Mouse (Mus musculus): Measurements from ENCODE around the gene Pnp. TPM values are rescaled to one million over a fixed set of nuclear protein-coding genes. Genes with fewer than 3 reads are reported as not detected.
A peak's percentile ranks its signal among the peaks of the same experiment; 100 is the strongest.
"Not testable (repeated sequence)": the region's sequence is repeated elsewhere in the genome, so short reads cannot be mapped to it uniquely, and the experiment has no call there.

Gene Pnp
- total and polyA plus RNA-seq, 2 experiments from 2014 or later: 14.4 to 35.9 TPM

DNA sequence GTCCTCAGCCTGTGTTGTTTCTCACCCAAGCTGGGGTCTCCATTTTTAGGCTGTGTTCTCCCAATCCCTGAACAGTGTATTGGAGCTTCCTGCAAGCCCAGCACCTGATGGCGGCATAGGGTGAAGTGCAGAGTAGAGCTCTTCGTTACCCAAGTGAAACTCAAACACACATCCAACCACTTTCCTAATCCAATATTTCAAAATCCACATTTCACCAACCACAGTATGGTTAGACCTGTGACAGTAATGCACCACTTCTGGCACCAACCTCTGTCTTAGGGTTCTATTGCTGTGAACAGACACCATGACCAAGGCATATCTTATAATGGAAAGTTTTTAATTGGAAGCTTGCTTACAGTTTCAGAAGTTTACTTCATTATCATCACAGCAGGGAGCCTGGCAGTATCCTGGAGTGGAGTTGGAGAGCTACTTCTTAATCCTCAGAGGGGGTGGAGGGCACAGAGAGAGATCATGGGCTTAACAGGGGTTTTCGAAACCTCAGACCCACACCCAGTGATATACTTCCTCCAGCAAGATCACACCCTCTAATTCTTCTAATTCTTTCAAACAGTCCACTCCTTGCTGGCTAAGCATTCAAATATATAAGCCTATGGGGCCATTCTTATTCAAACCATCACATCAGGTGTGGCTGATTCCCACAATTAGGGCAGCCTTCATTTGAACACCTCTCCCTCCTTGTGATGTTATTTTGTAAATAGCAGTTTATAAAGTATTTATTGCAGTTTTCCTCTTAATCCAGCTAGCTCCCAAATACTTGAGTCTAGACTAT, 7.4 kb downstream of the Pnp start:
- no peak overlapping the region for H3K4me2 ChIP-seq (ENCODE audit: low read depth, low read length, poor library complexity, severe bottlenecking)
- WGBS: 96% methylated on average over 3 of the region's 3 CpGs
- no peaks in the 10 kb centered on the region for H3K36me3 ChIP-seq (ENCODE audit: insufficient read depth, low read length)
- H3K4me1 ChIP-seq (ENCODE audit: insufficient read depth, low read length): no peaks in the 10 kb centered on the region
- H3K9ac ChIP-seq (replicated peaks; ENCODE audit: low read length, poor library complexity, severe bottlenecking): no peak overlapping the region
- H3K27me3 ChIP-seq (ENCODE audit: insufficient read depth, low read length): no peaks in the 10 kb centered on the region
- DNase-seq (ENCODE audit: low spot score) (no peak), ATAC-seq (ENCODE audit: low FRiP score) (no peak)
- no peaks in the 10 kb centered on the region for H3K9me3 ChIP-seq (ENCODE audit: low read length)
- no peak overlapping the region for H3K4me3 ChIP-seq (ENCODE audit: low read depth, low read length)
- TF ChIP-seq CTCF (IDR thresholded peaks at IDR 0.05): no peak
- no peak overlapping the region for H3K27ac ChIP-seq (ENCODE audit: low read depth, low read length)

- WGBS: 43% methylated on average over 2 of the region's 2 CpGs
Observed at GRCm38 (mm10) chr14:50938940-50939339, 8.1 kb downstream of the Pnp start.

DNA sequence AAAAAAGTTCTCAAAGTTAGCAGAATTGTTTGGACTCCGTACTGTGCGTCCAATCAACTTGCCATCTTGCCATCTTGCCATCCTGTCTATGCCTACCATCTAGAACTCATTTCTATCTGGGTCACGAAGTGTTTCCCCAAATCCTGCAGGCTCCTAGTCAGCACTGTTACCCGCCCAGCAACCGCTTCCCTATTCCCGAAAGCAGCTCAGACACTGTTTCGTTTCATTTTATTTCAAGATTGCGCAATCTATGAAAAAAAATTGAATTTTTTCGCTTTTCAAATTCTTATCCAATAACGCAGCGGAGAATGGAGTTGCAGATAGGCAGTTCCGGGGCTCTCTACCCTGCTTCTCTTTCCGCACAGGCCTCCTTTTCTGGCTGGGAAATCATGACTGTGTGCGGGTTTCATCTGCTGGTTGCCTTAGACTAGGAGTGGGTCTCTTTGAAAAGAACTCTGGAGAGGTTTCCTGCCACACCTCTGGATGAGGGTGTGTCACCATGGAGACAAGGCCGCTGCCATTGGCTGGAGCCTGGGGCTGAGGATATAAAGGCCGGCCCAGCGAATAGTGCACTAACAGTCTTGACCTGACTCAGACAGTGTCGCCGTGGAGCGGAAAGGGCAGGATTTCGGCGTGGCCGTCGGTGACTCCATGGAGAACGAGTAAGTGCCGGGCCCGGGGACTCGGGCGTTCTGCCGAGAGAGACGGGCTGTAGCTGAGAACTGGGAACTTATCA, 13.2 kb downstream of the Pnp start, which contains the start of gene Gm49342:
Gene Gm49342, plus strand, starts transcription at position 586 of the 736 bp plus-strand sequence.
- peak; percentile 50; the same call in 1 of the 2 replicates for TF ChIP-seq CTCF (IDR thresholded peaks at IDR 0.05)
- DNase-seq (ENCODE audit: low spot score): peak; percentile 94
- Histone ChIP-seq H3K36me3 (ENCODE audit: insufficient read depth, low read length) (no peaks in the 10 kb centered on the region), H3K9me3 (ENCODE audit: low read length) (no peaks in the 10 kb centered on the region), H3K27me3 (ENCODE audit: insufficient read depth, low read length) (no peaks in the 10 kb centered on the region), H3K4me2 (ENCODE audit: low read depth, low read length, poor library complexity, severe bottlenecking) (peak within 1 kb of the TSS; percentile 59), H3K4me3 (ENCODE audit: low read depth, low read length) (peak within 1 kb of the TSS; percentile 46), H3K9ac (replicated peaks; ENCODE audit: low read length, poor library complexity, severe bottlenecking) (peak within 1 kb of the TSS; percentile 50), H3K27ac (ENCODE audit: low read depth, low read length) (peak within 1 kb of the TSS; percentile 67), H3K4me1 (ENCODE audit: insufficient read depth, low read length) (no peaks in the 10 kb centered on the region)
- ATAC-seq (ENCODE audit: low FRiP score): peak; percentile 98
- 16% methylated on average over 31 of the region's 31 CpGs for WGBS

More at GRCm38 (mm10) chr14:50938940-50939339, 8.1 kb downstream of the Pnp start:
- DNase-seq (ENCODE audit: low spot score) (no peak), ATAC-seq (ENCODE audit: low FRiP score) (no peak)
- Histone ChIP-seq H3K9ac (replicated peaks; ENCODE audit: low read length, poor library complexity, severe bottlenecking) (no peak overlapping the region), H3K4me3 (ENCODE audit: low read depth, low read length) (no peak overlapping the region), H3K4me1 (ENCODE audit: insufficient read depth, low read length) (no peaks in the 10 kb centered on the region), H3K36me3 (ENCODE audit: insufficient read depth, low read length) (no peaks in the 10 kb centered on the region), H3K4me2 (ENCODE audit: low read depth, low read length, poor library complexity, severe bottlenecking) (no peak overlapping the region), H3K27ac (ENCODE audit: low read depth, low read length) (no peak overlapping the region), H3K27me3 (ENCODE audit: insufficient read depth, low read length) (no peaks in the 10 kb centered on the region), H3K9me3 (ENCODE audit: low read length) (no peaks in the 10 kb centered on the region)
- no peak for TF ChIP-seq CTCF (IDR thresholded peaks at IDR 0.05)

GRCm38 (mm10) chr14:50944668-50945033, 13.8 kb downstream of the Pnp start:
- H3K4me3 ChIP-seq (ENCODE audit: low read depth, low read length): peak overlapping the region; percentile 46
- WGBS: 0% methylated on average over 12 of the region's 15 CpGs
- not testable (repeated sequence) for H3K27me3 ChIP-seq (ENCODE audit: insufficient read depth, low read length); H3K9me3 ChIP-seq (ENCODE audit: low read length); H3K36me3 ChIP-seq (ENCODE audit: insufficient read depth, low read length); H3K4me1 ChIP-seq (ENCODE audit: insufficient read depth, low read length)
- peak overlapping the region; percentile 67 for H3K27ac ChIP-seq (ENCODE audit: low read depth, low read length)
- H3K4me2 ChIP-seq (ENCODE audit: low read depth, low read length, poor library complexity, severe bottlenecking): peak overlapping the region; percentile 59
- peak overlapping the region; percentile 50 for H3K9ac ChIP-seq (replicated peaks; ENCODE audit: low read length, poor library complexity, severe bottlenecking)
- ATAC-seq (ENCODE audit: low FRiP score) (peak; percentile 97), DNase-seq (ENCODE audit: low spot score) (peak; percentile 58)
- TF ChIP-seq CTCF (IDR thresholded peaks at IDR 0.05): peak; percentile 50

DNA sequence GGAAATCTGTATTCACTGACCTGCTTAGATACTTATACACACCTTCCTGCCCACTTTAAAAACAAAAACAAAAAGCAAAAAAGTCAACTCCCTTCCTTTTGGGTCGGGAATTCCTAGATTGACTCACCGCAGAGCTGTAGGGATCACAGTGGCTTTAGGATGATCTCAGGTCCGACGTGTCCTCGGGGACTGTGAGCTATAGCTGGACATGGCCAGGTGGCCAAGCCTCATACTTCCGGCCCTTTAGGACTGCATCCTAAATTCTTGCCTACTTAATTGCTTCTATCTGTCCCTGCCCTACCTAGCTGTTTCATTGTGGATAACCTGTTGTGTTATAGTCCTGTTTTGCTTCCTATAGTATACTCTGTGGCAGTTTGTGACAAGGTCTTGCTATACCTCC, 14.2 kb downstream of the Pnp start:
- H3K27ac ChIP-seq (ENCODE audit: low read depth, low read length): peak overlapping the region; percentile 67; the same call in 1 of the 2 replicates
- H3K4me1 ChIP-seq (ENCODE audit: insufficient read depth, low read length); H3K36me3 ChIP-seq (ENCODE audit: insufficient read depth, low read length); ATAC-seq (ENCODE audit: low FRiP score); H3K9me3 ChIP-seq (ENCODE audit: low read length); DNase-seq (ENCODE audit: low spot score); H3K27me3 ChIP-seq (ENCODE audit: insufficient read depth, low read length): not testable (repeated sequence)
- peak overlapping the region; percentile 46 for H3K4me3 ChIP-seq (ENCODE audit: low read depth, low read length)
- H3K9ac ChIP-seq (replicated peaks; ENCODE audit: low read length, poor library complexity, severe bottlenecking): peak overlapping the region; percentile 50
- WGBS: 7% methylated on average over 6 of the region's 6 CpGs
- H3K4me2 ChIP-seq (ENCODE audit: low read depth, low read length, poor library complexity, severe bottlenecking): peak overlapping the region; percentile 59

DNA sequence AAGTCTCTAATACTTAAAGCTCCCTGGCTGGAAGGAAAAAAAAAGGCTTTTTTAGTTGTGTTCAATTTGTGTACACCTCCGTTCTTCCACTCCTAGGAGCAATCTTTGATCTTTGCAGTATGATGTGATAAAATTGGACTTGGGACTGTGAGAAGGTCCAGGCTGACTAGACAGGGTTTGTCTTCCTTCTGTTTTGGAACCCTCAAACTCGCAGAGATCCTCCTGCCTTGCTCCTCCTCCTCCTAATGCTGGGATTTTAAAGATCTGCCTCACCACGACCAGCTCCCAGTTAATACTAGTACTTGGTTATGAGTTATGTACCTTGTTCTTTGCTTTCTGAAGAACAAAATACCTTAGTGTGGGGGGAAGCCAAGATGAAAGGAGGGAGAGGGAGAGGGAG, 14.6 kb downstream of the Pnp start:
- not testable (repeated sequence) for H3K4me1 ChIP-seq (ENCODE audit: insufficient read depth, low read length); H3K9me3 ChIP-seq (ENCODE audit: low read length); H3K27me3 ChIP-seq (ENCODE audit: insufficient read depth, low read length); H3K36me3 ChIP-seq (ENCODE audit: insufficient read depth, low read length); ATAC-seq (ENCODE audit: low FRiP score); H3K9ac ChIP-seq (replicated peaks; ENCODE audit: low read length, poor library complexity, severe bottlenecking); H3K27ac ChIP-seq (ENCODE audit: low read depth, low read length); DNase-seq (ENCODE audit: low spot score)
- H3K4me2 ChIP-seq (ENCODE audit: low read depth, low read length, poor library complexity, severe bottlenecking): peak overlapping the region; percentile 59
- peak overlapping the region; percentile 46 for H3K4me3 ChIP-seq (ENCODE audit: low read depth, low read length)
- WGBS: 20% methylated on average over 3 of the region's 3 CpGs

Measured in midbrain, postnatal 0 days (tissue).